11 mouse cellular contexts compared by ENCODE assay signal in genomic region chr17:46835093-46835715, GRCm38 (mm10). TPM values are rescaled to one million over a fixed set of nuclear protein-coding genes. Genes with fewer than 3 reads are reported as not detected.
DNase-seq lines count a peak whose midpoint lies in the region; ATAC-seq and TF ChIP-seq lines count a peak whose summit lies in the region.
"Had no signal": no experiment of that assay in that cellular context is flagged by ENCODE, and none has a peak within 500 bp of the region (broad histone marks: within the 10 kb centered on the region; RNA-seq: fewer than 3 reads in every experiment).

No protein-coding gene starts in this region.

- WGBS in hindbrain, embryonic 10.5 days: 90% methylated on average over 6 of the region's 6 CpGs
- 81% methylated on average over 6 of the region's 6 CpGs for WGBS in liver, postnatal 0 days (ENCODE audit: insufficient replicate concordance)

- H3K9me3 ChIP-seq in hindbrain, embryonic 10.5 days: no peaks in the 10 kb centered on the region
- no peaks in the 10 kb centered on the region for H3K9me3 ChIP-seq in liver, postnatal 0 days (ENCODE audit: low read length)
- H3K9me3 ChIP-seq: limb, embryonic 15.5 days had no signal

- H3K36me3 ChIP-seq in hindbrain, embryonic 10.5 days: no peaks in the 10 kb centered on the region
- no peaks in the 10 kb centered on the region for H3K36me3 ChIP-seq in liver, postnatal 0 days (replicated peaks; ENCODE audit: insufficient read depth, low read length)

- no peak for TF ChIP-seq EP300 in liver, postnatal 0 days (IDR thresholded peaks at IDR 0.05; ENCODE audit: low read depth)

- no peak overlapping the region for H3K4me3 ChIP-seq in hindbrain, embryonic 10.5 days
- no peak overlapping the region for H3K4me3 ChIP-seq in liver, postnatal 0 days (ENCODE audit: low read depth, low read length)
- H3K4me3 ChIP-seq: limb, embryonic 15.5 days had no signal

- H3K4me1 ChIP-seq in hindbrain, embryonic 10.5 days (replicated peaks): peaks cover 4% of the 10 kb centered on the region; the same call in 1 of the 2 replicates
- H3K4me1 ChIP-seq in liver, postnatal 0 days (ENCODE audit: insufficient read depth): no peaks in the 10 kb centered on the region; the same call in 1 of the 2 replicates

- H3K9ac ChIP-seq in liver, postnatal 0 days (replicated peaks): no peak overlapping the region
- H3K9ac ChIP-seq: limb, embryonic 15.5 days had no signal

- ATAC-seq in liver, postnatal 0 days: no peak

- DNase-seq in 3T3-L1 (ENCODE audit: low read depth, low spot score): peak; percentile 32
- peak; percentile 85 for DNase-seq in CD4-positive helper T cell, adult 2 months (ENCODE audit: low read depth, low spot score)
- peak; percentile 7 for DNase-seq in fibroblast of lung, adult 2 months (ENCODE audit: low read depth)
- peak; percentile 67 to 81 for DNase-seq in natural killer cell, adult 2 months (ENCODE audit: low spot score in 2 of 2)
- DNase-seq in urinary bladder, postnatal 36 days (ENCODE audit: low spot score in 2 of 2): no peak
- no peak for DNase-seq in hindbrain, embryonic 10.5 days (ENCODE audit: low spot score)
- no peak for DNase-seq in liver, postnatal 0 days
- DNase-seq: gastrocnemius, postnatal 10 days; heart, postnatal 4 days; midbrain, embryonic 14.5 days had no signal

- TF ChIP-seq CTCF in liver, postnatal 0 days (IDR thresholded peaks at IDR 0.05; ENCODE audit: low read depth): no peak

- no peak overlapping the region for H3K27ac ChIP-seq in hindbrain, embryonic 10.5 days
- no peak overlapping the region for H3K27ac ChIP-seq in liver, postnatal 0 days (ENCODE audit: low read depth)
- H3K27ac ChIP-seq: limb, embryonic 15.5 days had no signal

- H3K27me3 ChIP-seq in hindbrain, embryonic 10.5 days (ENCODE audit: insufficient read depth, poor library complexity, severe bottlenecking): no peaks in the 10 kb centered on the region
- H3K27me3 ChIP-seq in liver, postnatal 0 days (ENCODE audit: insufficient read depth, low read length): no peaks in the 10 kb centered on the region
- H3K27me3 ChIP-seq: limb, embryonic 15.5 days had no signal

- H3K4me2 ChIP-seq in liver, postnatal 0 days (ENCODE audit: low read depth, low read length): no peak overlapping the region
- H3K4me2 ChIP-seq: limb, embryonic 15.5 days had no signal

RNA-seq across cellular contexts. Expression of gene Bicral, which starts 23.1 kb away (rescaled TPM):
- polyA plus RNA-seq in hindbrain, embryonic 10.5 days (2016; fragmentation: Nextera tagmentation; extraction: Ambion mirVana): 3.8 and 4.2 TPM in 2 replicates
- 1.8 and 1.9 TPM in 2 replicates for polyA plus RNA-seq in liver, postnatal 0 days (2015; fragmentation: Nextera tagmentation; extraction: Ambion mirVana)

RNA-seq across cellular contexts. Expression of gene Rpl7l1, which starts 52.7 kb away (rescaled TPM):
- polyA plus RNA-seq in hindbrain, embryonic 10.5 days (2016; fragmentation: Nextera tagmentation; extraction: Ambion mirVana): 164 and 209 TPM in 2 replicates
- polyA plus RNA-seq in liver, postnatal 0 days (2015; fragmentation: Nextera tagmentation; extraction: Ambion mirVana): 63.6 and 64.1 TPM in 2 replicates

RNA-seq across cellular contexts. Expression of gene Tbcc, which starts 55.3 kb away (rescaled TPM):
- 55.1 and 80.2 TPM in 2 replicates for polyA plus RNA-seq in hindbrain, embryonic 10.5 days (2016; fragmentation: Nextera tagmentation; extraction: Ambion mirVana)
- polyA plus RNA-seq in liver, postnatal 0 days (2015; fragmentation: Nextera tagmentation; extraction: Ambion mirVana): 24.1 and 30.1 TPM in 2 replicates

Comparison
In these comparisons a context has a peak if more than half of its experiments do, and no peak if none do; other contexts are left out.
1. DNase-seq: peak in 3T3-L1 (single experiment), CD4-positive helper T cell, adult 2 months (single experiment), fibroblast of lung, adult 2 months (single experiment) and natural killer cell, adult 2 months (2 of 2); none in urinary bladder, postnatal 36 days (0 of 2), hindbrain, embryonic 10.5 days (single experiment) and liver, postnatal 0 days (single experiment).